Mouse (Mus musculus): Measurements from ENCODE around the gene Pdxp.
A peak's percentile ranks its signal among the peaks of the same experiment; 100 is the strongest.

The Pdxp gene

DNA sequence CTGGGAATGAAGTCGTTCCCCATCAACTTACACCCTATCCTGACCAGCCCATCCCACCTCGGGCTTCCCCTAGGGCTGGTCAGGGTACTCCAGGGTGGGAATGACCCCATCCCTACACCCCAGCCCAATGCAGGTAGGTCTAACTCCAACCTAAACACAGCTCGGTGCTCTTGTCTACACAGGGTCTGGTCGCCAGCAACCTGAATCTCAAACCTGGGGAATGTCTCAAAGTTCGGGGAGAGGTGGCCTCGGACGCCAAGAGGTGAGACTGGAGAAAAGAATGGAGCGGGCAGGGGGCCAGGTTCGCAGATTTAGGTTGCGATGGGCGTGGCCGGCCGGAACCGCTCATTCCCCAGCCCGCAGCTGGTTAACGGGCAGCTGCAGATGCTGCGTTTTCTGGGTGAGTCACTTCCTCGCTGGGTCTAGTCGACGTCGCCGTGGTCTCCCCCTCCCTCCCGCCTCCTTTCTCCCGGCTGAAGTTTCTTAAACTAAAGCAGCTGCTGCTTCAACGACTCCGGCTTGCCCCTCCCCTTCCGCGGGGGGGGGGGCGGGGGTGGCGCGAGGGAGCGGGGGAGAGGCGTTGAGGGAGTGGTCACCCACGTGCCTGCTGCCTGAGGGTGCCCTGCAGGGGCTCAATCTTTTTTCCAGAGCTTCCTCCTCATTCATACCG is 14.2 kb downstream of the Pdxp start:
- no peak for DNase-seq (ENCODE audit: low read depth, low spot score)

- no peak for DNase-seq (ENCODE audit: low read depth, low spot score)
Measured at GRCm38 (mm10) chr15:78928539-78928938, 14.8 kb downstream of the Pdxp start.

- DNase-seq (ENCODE audit: low read depth, low spot score), result no peak
Measured at GRCm38 (mm10) chr15:78930192-78930706, 16.5 kb downstream of the Pdxp start.

- DNase-seq (ENCODE audit: low read depth, low spot score), result no peak
Measured at GRCm38 (mm10) chr15:78930801-78931426, 17.2 kb downstream of the Pdxp start.

DNA sequence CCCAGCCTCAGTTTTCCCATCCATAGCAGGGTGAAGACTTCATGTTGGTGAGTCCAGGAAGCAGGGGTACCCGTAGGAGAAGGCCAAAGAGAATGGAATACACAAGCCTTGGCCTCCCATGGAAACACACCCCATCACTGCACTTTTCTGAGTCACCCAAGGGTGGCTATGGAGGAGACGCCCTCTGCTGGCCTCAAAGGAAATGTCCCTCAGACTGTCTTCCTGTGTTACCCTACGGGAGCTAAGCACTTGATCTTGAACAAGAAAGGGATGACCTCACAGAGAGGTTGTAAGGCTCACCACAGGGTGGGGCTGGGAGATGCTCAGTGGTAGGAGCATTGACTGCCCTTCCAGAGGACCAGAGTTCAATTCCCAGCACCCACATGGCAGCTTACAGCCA is 17.9 kb downstream of the Pdxp start:
- no peak for DNase-seq (ENCODE audit: low read depth, low spot score)

DNA sequence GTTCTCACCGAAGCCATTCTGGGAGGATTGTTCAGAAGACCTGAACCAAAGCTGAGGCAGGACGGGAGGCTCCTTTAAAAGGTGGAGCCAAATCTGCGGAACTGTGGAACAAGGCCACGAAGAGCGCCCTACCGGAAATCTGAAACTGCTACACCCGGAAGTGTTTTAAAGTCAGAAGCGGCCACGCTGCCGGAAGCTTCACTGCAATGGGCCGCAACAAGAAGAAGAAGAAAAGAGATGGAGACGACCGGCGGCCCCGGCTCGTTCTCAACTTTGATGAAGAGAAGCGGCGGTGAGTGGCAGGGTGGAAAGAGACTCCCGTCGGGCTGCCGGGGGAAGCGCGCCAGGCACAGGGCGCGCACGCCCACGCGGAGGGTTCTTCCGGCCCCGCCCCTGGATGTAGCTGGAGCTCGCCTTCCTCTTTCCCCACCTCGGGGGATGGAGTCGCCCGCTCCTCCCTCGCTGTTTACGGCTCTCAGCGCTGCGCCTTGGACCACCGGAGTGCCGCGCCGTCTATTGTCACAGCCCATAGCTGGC is 21.1 kb downstream of the Pdxp start, which contains the start of gene Nol12:
TSS of gene Nol12 (plus strand) at position 150 of the 537 bp plus-strand sequence.
- DNase-seq (ENCODE audit: low read depth, low spot score), result peak; percentile 77

GRCm38 (mm10) chr15:78936403-78936802 is 22.7 kb downstream of the Pdxp start:
- no peak for DNase-seq (ENCODE audit: low read depth, low spot score)

DNA sequence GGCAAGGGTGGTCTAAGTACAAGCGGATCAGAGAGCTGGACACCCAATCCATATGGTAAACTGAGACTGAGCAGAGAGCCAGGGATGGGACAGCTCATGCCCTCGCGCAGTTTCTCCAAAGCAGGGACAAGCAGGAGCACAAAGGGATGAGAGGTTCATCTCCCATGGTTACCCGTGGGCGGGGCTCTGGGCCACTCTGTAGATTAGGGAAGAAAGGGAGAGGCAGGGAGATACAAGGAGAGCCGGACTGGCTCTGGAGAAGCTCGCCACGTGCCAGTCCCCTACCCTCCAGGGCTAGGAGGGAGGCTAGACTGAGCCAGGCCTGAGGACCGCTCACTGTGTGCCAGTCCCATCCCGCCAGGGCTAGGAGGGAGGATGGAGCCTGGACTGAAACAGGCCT is 23.6 kb downstream of the Pdxp start:
- no peak for DNase-seq (ENCODE audit: low read depth, low spot score)

DNA sequence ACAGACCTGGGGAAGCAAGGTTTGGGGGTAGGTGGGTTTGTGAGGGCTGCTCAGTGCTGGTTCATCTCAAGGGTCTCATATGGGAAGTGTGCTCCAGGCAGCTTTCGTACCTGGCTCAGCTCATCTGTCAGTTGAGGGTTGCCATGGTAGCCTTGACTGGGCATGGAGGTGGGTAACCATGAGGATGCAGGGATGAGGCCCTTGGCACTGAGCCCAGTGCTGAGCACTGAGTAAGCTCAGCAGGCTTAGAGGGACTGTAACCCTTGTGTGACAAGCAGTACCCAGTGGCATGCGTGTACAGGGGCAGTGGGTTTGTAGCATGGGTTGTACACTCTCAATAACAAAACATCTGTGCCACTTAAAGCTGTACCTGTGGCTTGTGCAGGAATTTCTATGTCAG is 24.2 kb downstream of the Pdxp start:
- DNase-seq (ENCODE audit: low read depth, low spot score), result no peak

DNA sequence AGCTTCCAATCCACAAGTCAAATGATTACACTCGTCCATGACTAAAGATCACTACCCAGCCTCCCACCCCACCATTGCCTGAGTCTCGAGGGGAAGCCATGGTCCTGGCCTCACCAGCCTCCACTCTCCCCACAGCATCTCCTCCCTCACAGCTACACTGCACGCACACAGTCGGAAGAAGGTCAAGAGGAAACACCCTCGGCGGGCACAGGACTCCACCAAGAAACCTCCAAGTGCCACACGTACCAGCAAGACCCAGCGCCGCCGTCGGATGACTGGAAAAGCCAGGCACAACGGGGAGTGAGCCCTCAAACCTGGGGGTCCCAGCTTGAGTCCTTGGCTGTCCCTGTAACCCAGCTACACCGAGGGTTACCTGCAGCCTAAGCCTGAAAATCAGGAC is 26.6 kb downstream of the Pdxp start:
- DNase-seq (ENCODE audit: low read depth, low spot score), result no peak

- DNase-seq (ENCODE audit: low read depth, low spot score), result peak; percentile 47
Measured at GRCm38 (mm10) chr15:78942663-78943062, 28.9 kb downstream of the Pdxp start.

DNA sequence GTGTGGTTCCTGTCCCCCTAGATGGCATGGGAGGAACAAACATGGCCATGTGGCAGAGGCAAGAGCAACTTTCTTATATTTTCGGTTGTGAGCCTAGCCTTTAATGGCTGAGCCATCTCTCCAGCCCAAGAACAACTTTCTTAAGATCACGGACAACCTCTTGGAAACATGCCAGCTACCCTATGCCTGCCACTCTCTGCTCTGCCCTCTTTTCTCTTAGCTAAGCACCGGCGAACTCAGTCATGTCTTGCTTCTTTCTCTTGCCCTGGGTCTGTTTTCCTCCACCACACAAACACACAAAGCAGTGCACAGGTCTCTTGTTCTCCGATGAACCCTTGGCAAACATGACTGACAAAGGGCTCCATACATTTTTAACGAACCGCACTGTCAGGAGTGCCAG is 32.5 kb downstream of the Pdxp start:
- no peak for DNase-seq (ENCODE audit: low read depth, low spot score)

DNA sequence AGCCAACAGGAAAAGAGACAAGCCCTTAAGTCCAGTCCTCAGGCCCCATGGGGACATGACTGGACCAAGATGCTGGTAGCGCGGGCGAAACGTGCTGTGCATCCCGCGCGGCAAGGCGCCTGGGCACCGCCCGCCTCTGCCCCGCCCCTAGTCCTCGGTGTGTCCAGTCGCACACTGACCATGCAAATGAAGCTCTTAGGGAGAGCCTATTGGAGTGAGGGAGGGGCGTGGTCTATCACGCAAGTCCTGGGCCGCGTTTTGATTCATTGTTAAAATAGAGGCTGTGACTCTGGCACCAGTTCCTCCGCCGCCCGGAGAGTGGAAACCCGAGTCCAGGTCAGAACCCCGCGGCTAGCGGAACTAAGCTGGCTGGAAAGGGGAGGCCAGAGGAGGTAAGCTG is 33.9 kb downstream of the Pdxp start, which contains the start of gene Triobp:
TSS of gene Triobp (plus strand) at position 68 of the 400 bp plus-strand sequence.
- DNase-seq (ENCODE audit: low read depth, low spot score), result no peak

DNA sequence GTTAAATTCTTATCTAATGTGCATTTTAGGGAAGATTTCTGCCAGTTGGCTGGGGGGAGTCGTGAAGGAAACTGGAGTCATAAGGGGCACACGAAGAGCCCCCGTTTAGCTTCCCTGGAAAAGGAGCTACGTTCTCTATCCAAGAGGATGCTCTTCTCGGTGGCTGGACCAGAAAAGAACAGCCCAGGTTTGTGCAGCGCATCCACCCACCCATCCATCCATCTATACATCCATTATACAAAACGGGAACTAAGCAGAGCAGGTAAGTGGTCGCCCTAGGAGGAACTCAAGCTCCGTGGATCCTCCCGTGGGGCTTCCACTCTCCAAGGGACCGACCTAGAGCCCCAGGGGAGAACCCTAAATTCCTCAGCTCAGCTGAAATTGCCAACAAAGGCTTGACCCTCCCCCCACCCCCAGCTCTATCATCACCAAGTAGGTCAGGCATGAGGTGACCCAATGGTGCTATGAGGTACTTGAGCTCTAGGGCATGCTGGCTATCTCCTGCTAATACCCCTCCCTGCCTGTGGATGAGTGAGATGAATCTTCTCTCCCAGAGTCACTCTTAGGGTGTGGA is 34.5 kb downstream of the Pdxp start:
- no peak for DNase-seq (ENCODE audit: low read depth, low spot score)

GRCm38 (mm10) chr15:78948883-78949282 is 35.2 kb downstream of the Pdxp start:
- no peak for DNase-seq (ENCODE audit: low read depth, low spot score)

DNA sequence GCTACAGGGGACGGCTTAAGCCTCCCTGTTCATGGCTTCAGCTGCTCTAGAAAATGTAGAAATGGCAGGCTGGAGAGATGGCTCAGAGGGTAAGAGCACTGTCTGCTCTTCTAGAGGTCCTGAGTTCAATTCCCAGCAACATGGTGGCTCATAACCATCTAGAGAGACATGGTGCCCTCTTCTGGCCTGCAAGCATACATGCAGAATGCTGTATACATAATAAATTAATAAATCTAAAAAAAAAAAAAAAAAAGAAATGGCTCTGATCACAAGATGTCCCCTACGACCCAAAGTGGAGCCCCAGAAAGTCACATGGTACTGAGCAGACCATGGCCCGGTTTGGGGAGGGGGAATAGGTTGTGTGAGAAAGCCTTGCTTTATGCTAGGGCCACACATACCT is 41.9 kb downstream of the Pdxp start:
- DNase-seq (ENCODE audit: low read depth, low spot score), result no peak

GRCm38 (mm10) chr15:78956351-78956750 is 42.6 kb downstream of the Pdxp start:
- no peak for DNase-seq (ENCODE audit: low read depth, low spot score)

- no peak for DNase-seq (ENCODE audit: low read depth, low spot score)
Measured at GRCm38 (mm10) chr15:78957021-78957420, 43.3 kb downstream of the Pdxp start.

DNA sequence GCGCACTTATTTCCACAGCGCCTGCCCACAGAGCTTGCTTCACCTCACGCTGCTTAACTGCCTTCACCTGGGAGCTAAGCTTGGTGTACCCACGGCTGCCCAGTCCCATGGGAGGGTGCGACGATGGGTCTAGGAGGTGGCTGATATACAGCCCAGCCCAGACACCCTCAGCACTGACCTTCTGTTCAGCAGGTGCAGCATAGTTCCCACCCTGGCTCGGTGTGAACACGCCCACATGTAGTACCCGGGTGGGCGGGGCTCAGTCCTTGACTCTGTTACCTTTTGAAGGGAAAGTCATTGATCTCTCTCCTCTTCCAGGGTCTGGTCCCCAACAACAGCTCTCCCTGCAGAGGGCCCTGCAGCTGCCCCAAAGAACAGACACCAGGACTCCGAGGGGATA is 45.8 kb downstream of the Pdxp start:
- DNase-seq (ENCODE audit: low read depth, low spot score), result no peak

DNA sequence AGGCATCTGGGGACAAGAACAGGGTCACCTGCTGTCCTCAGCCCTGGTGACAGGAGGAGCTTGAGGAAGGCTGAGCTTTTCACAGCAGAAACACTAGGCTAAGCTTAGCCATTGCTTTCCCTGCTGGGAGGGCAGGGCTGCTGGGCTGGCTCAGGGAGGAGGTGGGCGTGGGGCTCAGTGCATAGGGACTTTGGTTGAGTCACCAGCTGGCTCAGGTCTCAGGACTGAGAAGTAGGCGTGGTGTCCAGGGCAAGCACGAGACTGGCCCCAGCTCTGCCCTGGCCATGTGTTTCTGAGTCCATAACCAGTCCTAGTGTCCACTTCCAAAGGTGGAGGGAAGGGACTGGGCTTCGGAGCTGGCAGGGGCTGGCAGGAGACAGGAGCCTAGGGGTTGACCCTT is 46.4 kb downstream of the Pdxp start:
- DNase-seq (ENCODE audit: low read depth, low spot score), result no peak

DNA sequence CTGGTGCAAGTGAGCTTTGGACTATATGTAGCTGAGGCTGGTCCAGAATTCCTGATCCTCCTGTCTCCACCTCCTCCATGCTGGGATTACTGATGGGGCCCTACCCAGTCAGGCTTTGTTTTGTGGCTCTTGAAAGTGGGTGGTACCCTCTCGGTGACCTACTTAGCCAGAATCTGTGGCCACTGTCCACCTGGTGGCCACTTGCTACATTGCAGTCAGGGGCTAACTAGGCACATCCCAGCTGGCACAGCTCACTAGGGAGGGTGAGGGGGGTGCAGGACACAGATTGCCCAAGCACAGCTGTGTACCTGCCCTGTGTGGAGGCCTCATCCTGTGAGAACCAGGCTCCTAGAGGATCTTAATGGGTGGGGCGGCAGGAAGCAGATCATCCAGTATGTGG is 49.2 kb downstream of the Pdxp start:
- no peak for DNase-seq (ENCODE audit: low read depth, low spot score)
